Mouse (Mus musculus): ENCODE measurements around the gene Hsd17b11. TPM values are rescaled to one million over a fixed set of nuclear protein-coding genes. Genes with fewer than 3 reads are reported as not detected.

Gene Hsd17b11
- 7.2 and 11.3 TPM in 2 replicates for polyA plus RNA-seq (2012; rRNA removed)

GRCm38 (mm10) chr5:104021597-104022378, at the start of gene Hsd17b11:
TSS of gene Hsd17b11 (minus strand) at chr5:104021919.
- DNase-seq (ENCODE audit: low read depth), result peak; percentile 82
- no peak for TF ChIP-seq CTCF (IDR thresholded peaks at IDR 0.05; ENCODE audit: borderline replicate concordance, extremely low read depth, insufficient read depth, insufficient read length)

GRCm38 (mm10) chr5:104071048-104071447, 49.3 kb upstream of the Hsd17b11 start:
- TF ChIP-seq POLR2A (IDR thresholded peaks at IDR 0.05; ENCODE audit: borderline replicate concordance, extremely low read depth, insufficient read depth, insufficient read length, poor library complexity, severe bottlenecking) (no peak), CTCF (IDR thresholded peaks at IDR 0.05; ENCODE audit: borderline replicate concordance, extremely low read depth, insufficient read depth, insufficient read length) (no peak)
- no peak for DNase-seq (ENCODE audit: low read depth)

GRCm38 (mm10) chr5:104068751-104069150, 47.0 kb upstream of the Hsd17b11 start:
- DNase-seq (ENCODE audit: low read depth), result peak; percentile 40

GRCm38 (mm10) chr5:104062773-104063551, 41.2 kb upstream of the Hsd17b11 start:
- DNase-seq (ENCODE audit: low read depth), result no peak
- TF ChIP-seq POLR2A (IDR thresholded peaks at IDR 0.05; ENCODE audit: borderline replicate concordance, extremely low read depth, insufficient read depth, insufficient read length, poor library complexity, severe bottlenecking), result no peak
- no peak for TF ChIP-seq CTCF (IDR thresholded peaks at IDR 0.05; ENCODE audit: borderline replicate concordance, extremely low read depth, insufficient read depth, insufficient read length)

More at GRCm38 (mm10) chr5:104068751-104069150, 47.0 kb upstream of the Hsd17b11 start:
- TF ChIP-seq CTCF (IDR thresholded peaks at IDR 0.05; ENCODE audit: borderline replicate concordance, extremely low read depth, insufficient read depth, insufficient read length), result peak; percentile 60
- no peak for TF ChIP-seq POLR2A (IDR thresholded peaks at IDR 0.05; ENCODE audit: borderline replicate concordance, extremely low read depth, insufficient read depth, insufficient read length, poor library complexity, severe bottlenecking)

GRCm38 (mm10) chr5:104061936-104062772, 40.4 kb upstream of the Hsd17b11 start:
- TF ChIP-seq CTCF (IDR thresholded peaks at IDR 0.05; ENCODE audit: borderline replicate concordance, extremely low read depth, insufficient read depth, insufficient read length) (no peak), POLR2A (IDR thresholded peaks at IDR 0.05; ENCODE audit: borderline replicate concordance, extremely low read depth, insufficient read depth, insufficient read length, poor library complexity, severe bottlenecking) (no peak)
- no peak for DNase-seq (ENCODE audit: low read depth)

GRCm38 (mm10) chr5:104060429-104060828, 38.7 kb upstream of the Hsd17b11 start:
- no peak for TF ChIP-seq POLR2A (IDR thresholded peaks at IDR 0.05; ENCODE audit: borderline replicate concordance, extremely low read depth, insufficient read depth, insufficient read length, poor library complexity, severe bottlenecking)
- TF ChIP-seq CTCF (IDR thresholded peaks at IDR 0.05; ENCODE audit: borderline replicate concordance, extremely low read depth, insufficient read depth, insufficient read length), result no peak
- DNase-seq (ENCODE audit: low read depth), result peak; percentile 26

GRCm38 (mm10) chr5:104059628-104060027, 37.9 kb upstream of the Hsd17b11 start:
- TF ChIP-seq CTCF (IDR thresholded peaks at IDR 0.05; ENCODE audit: borderline replicate concordance, extremely low read depth, insufficient read depth, insufficient read length), result no peak
- TF ChIP-seq POLR2A (IDR thresholded peaks at IDR 0.05; ENCODE audit: borderline replicate concordance, extremely low read depth, insufficient read depth, insufficient read length, poor library complexity, severe bottlenecking), result no peak

GRCm38 (mm10) chr5:104058021-104058420, 36.3 kb upstream of the Hsd17b11 start:
- DNase-seq (ENCODE audit: low read depth), result no peak
- no peak for TF ChIP-seq POLR2A (IDR thresholded peaks at IDR 0.05; ENCODE audit: borderline replicate concordance, extremely low read depth, insufficient read depth, insufficient read length, poor library complexity, severe bottlenecking)
- TF ChIP-seq CTCF (IDR thresholded peaks at IDR 0.05; ENCODE audit: borderline replicate concordance, extremely low read depth, insufficient read depth, insufficient read length), result peak; percentile 63

More at GRCm38 (mm10) chr5:104059628-104060027, 37.9 kb upstream of the Hsd17b11 start:
- DNase-seq (ENCODE audit: low read depth), result no peak

GRCm38 (mm10) chr5:104056295-104056694, 34.6 kb upstream of the Hsd17b11 start:
- DNase-seq (ENCODE audit: low read depth), result no peak
- no peak for TF ChIP-seq CTCF (IDR thresholded peaks at IDR 0.05; ENCODE audit: borderline replicate concordance, extremely low read depth, insufficient read depth, insufficient read length)
- no peak for TF ChIP-seq POLR2A (IDR thresholded peaks at IDR 0.05; ENCODE audit: borderline replicate concordance, extremely low read depth, insufficient read depth, insufficient read length, poor library complexity, severe bottlenecking)

GRCm38 (mm10) chr5:104055816-104056215, 34.1 kb upstream of the Hsd17b11 start:
- DNase-seq (ENCODE audit: low read depth), result no peak
- TF ChIP-seq CTCF (IDR thresholded peaks at IDR 0.05; ENCODE audit: borderline replicate concordance, extremely low read depth, insufficient read depth, insufficient read length) (no peak), POLR2A (IDR thresholded peaks at IDR 0.05; ENCODE audit: borderline replicate concordance, extremely low read depth, insufficient read depth, insufficient read length, poor library complexity, severe bottlenecking) (no peak)

- TF ChIP-seq CTCF (IDR thresholded peaks at IDR 0.05; ENCODE audit: borderline replicate concordance, extremely low read depth, insufficient read depth, insufficient read length) (no peak), POLR2A (IDR thresholded peaks at IDR 0.05; ENCODE audit: borderline replicate concordance, extremely low read depth, insufficient read depth, insufficient read length, poor library complexity, severe bottlenecking) (no peak)
- no peak for DNase-seq (ENCODE audit: low read depth)
These were observed 33.2 kb upstream of the Hsd17b11 start for GRCm38 (mm10) chr5:104054938-104055337.

Data from brain, embryonic 14.5 days (tissue).